Mouse (Mus musculus) olfactory bulb, adult 2 months (tissue): ENCODE data around the gene Sox13. TPM values are rescaled to one million over a fixed set of nuclear protein-coding genes. Genes with fewer than 3 reads are reported as not detected.

Source experiments
- H3K27ac ChIP-seq: fragments of 200-500 bp; 2 replicates; pipeline ENCODE4 v1.5.1; 2012; ENCODE audit warnings: low read depth, low read length; ENCODE audit not compliant: insufficient read depth
- H3K4me1 ChIP-seq: fragments of 200-500 bp; 2 replicates; pipeline ENCODE4 v1.6.1; 2012; ENCODE audit warnings: low read length; ENCODE audit not compliant: control insufficient read depth, insufficient read depth
- H3K4me3 ChIP-seq: fragments of 200-500 bp; 2 replicates; pipeline ENCODE4 v1.5.1; 2012; ENCODE audit warnings: mild to moderate bottlenecking, low read depth, low read length, moderate library complexity; ENCODE audit not compliant: insufficient read depth
- CTCF ChIP-seq: fragments of 200-500 bp; IDR thresholded peaks from 2 replicates; pipeline ENCODE4 v1.5.1; 2012; ENCODE audit warnings: low read depth, mild to moderate bottlenecking, low read length, moderate library complexity; ENCODE audit not compliant: insufficient read depth
- POLR2A ChIP-seq: fragments of 200-500 bp; IDR thresholded peaks from 2 replicates; pipeline ENCODE4 v1.6.1; 2012; ENCODE audit warnings: mild to moderate bottlenecking, low read depth, low read length, moderate library complexity; ENCODE audit not compliant: insufficient read depth
- WGBS: fragments of 180-500 bp; shearing (Covaris S2); methylation state at CpG from one replicate; pipeline ENCODE4 v1.1.7; 2018; 5-methylcytosine and 5-hydroxymethylcytosine counted together
- polyA plus RNA-seq: library from polyadenylated mRNA; stranded (reverse); fragments of >200 nt; gene quantifications from 2 replicates; pipeline ENCODE4 v1.2.4, GENCODE M21; 2012; ENCODE audit warnings: low replicate concordance; ENCODE audit not compliant: missing spikeins, insufficient read depth, insufficient read length

Gene Sox13
- polyA plus RNA-seq, 1 experiment, result not detected

GRCm38 (mm10) chr1:133456097-133456496, 31.9 kb upstream of the Sox13 start:
- H3K27ac ChIP-seq, result no peak overlapping the region
- 75% methylated on average over 2 of the region's 2 CpGs for WGBS
- no peak overlapping the region for H3K4me3 ChIP-seq
- TF ChIP-seq POLR2A (no peak), CTCF (no peak)
- peaks cover 8% of the 10 kb centered on the region; the same call in 1 of the 2 replicates for H3K4me1 ChIP-seq

GRCm38 (mm10) chr1:133452564-133453165, 28.5 kb upstream of the Sox13 start:
- H3K4me3 ChIP-seq, result no peak overlapping the region
- H3K27ac ChIP-seq, result no peak overlapping the region
- 73% methylated on average over 10 of the region's 10 CpGs for WGBS
- TF ChIP-seq POLR2A, result no peak
- H3K4me1 ChIP-seq, result peaks cover 14% of the 10 kb centered on the region

GRCm38 (mm10) chr1:133451869-133452563, 27.8 kb upstream of the Sox13 start:
- no peak overlapping the region for H3K4me3 ChIP-seq
- H3K4me1 ChIP-seq, result peaks cover 14% of the 10 kb centered on the region
- WGBS, result 80% methylated on average over 13 of the region's 13 CpGs
- no peak overlapping the region for H3K27ac ChIP-seq
- TF ChIP-seq POLR2A (no peak), CTCF (no peak)

- WGBS, result 80% methylated on average over 11 of the region's 11 CpGs
- TF ChIP-seq CTCF (no peak), POLR2A (no peak)
- H3K4me3 ChIP-seq, result no peak overlapping the region
- no peak overlapping the region for H3K27ac ChIP-seq
- H3K4me1 ChIP-seq, result peaks cover 14% of the 10 kb centered on the region
Observed at GRCm38 (mm10) chr1:133451025-133451424, 26.8 kb upstream of the Sox13 start.

GRCm38 (mm10) chr1:133448351-133448931, 24.3 kb upstream of the Sox13 start:
- TF ChIP-seq POLR2A (no peak), CTCF (no peak)
- Histone ChIP-seq H3K4me1 (peaks cover 14% of the 10 kb centered on the region), H3K4me3 (no peak overlapping the region), H3K27ac (no peak overlapping the region)
- WGBS, result 37% methylated on average over 14 of the region's 14 CpGs

- WGBS, result 68% methylated on average over 4 of the region's 4 CpGs
- H3K27ac ChIP-seq, result no peak overlapping the region
- peaks cover 6% of the 10 kb centered on the region for H3K4me1 ChIP-seq
- H3K4me3 ChIP-seq, result no peak overlapping the region
- TF ChIP-seq CTCF (no peak), POLR2A (no peak)
Observed at GRCm38 (mm10) chr1:133446291-133446690, 22.1 kb upstream of the Sox13 start.

- TF ChIP-seq CTCF (no peak), POLR2A (no peak)
- WGBS, result 87% methylated on average over 8 of the region's 8 CpGs
- peaks cover 6% of the 10 kb centered on the region for H3K4me1 ChIP-seq
- H3K27ac ChIP-seq, result no peak overlapping the region
- H3K4me3 ChIP-seq, result no peak overlapping the region
Observed at GRCm38 (mm10) chr1:133444315-133444714, 20.1 kb upstream of the Sox13 start.

GRCm38 (mm10) chr1:133437916-133438683, 13.9 kb upstream of the Sox13 start:
- 66% methylated on average over 14 of the region's 14 CpGs for WGBS
- H3K27ac ChIP-seq, result no peak overlapping the region
- TF ChIP-seq CTCF (no peak), POLR2A (no peak)
- H3K4me3 ChIP-seq, result no peak overlapping the region
- peaks cover 7% of the 10 kb centered on the region for H3K4me1 ChIP-seq

GRCm38 (mm10) chr1:133434756-133435112, 10.6 kb upstream of the Sox13 start:
- Histone ChIP-seq H3K27ac (no peak overlapping the region), H3K4me1 (peaks cover 7% of the 10 kb centered on the region), H3K4me3 (no peak overlapping the region)
- no peak for TF ChIP-seq POLR2A
- no peak for TF ChIP-seq CTCF
- WGBS, result 25% methylated on average over 10 of the region's 10 CpGs
